In genomic region chr19:5793917-5794770, GRCm38 (mm10) we compare ENCODE assay signal across 8 mouse cellular contexts. TPM values are rescaled to one million over a fixed set of nuclear protein-coding genes. Genes with fewer than 3 reads are reported as not detected.
A peak's percentile ranks its signal among the peaks of the same experiment; 100 is the strongest.
DNase-seq lines count a peak whose midpoint lies in the region; ATAC-seq and TF ChIP-seq lines count a peak whose summit lies in the region.
"Not testable (repeated sequence)": the region's sequence is repeated elsewhere in the genome, so short reads cannot be mapped to it uniquely, and the experiment has no call there.

No protein-coding gene starts in this region.

- H3K4me3 ChIP-seq in G1E (ENCODE audit: low read depth, low read length); forebrain, embryonic 15.5 days; liver, embryonic 13.5 days (replicated peaks); midbrain, embryonic 16.5 days (ENCODE audit: low read depth, low read length); stomach, embryonic 16.5 days (replicated peaks; ENCODE audit: low read length): not testable (repeated sequence)
- H3K4me3 ChIP-seq in hindbrain, embryonic 10.5 days, result 0 out of 2 replicates have a peak overlapping the region, but pooled peaks have one; percentile 0
- H3K4me3 ChIP-seq in kidney, embryonic 16.5 days (ENCODE audit: low read length), result 0 out of 2 replicates have a peak overlapping the region, but pooled peaks have one; percentile 1

- H3K36me3 ChIP-seq in G1E (replicated peaks), result peaks cover 42% of the 10 kb centered on the region
- H3K36me3 ChIP-seq in forebrain, embryonic 15.5 days, result peaks cover 38% of the 10 kb centered on the region
- peaks cover 46% of the 10 kb centered on the region for H3K36me3 ChIP-seq in hindbrain, embryonic 10.5 days
- H3K36me3 ChIP-seq in kidney, embryonic 16.5 days (ENCODE audit: insufficient read depth, low read length), result peaks cover 33% of the 10 kb centered on the region
- H3K36me3 ChIP-seq in liver, embryonic 13.5 days, result peaks cover 44% of the 10 kb centered on the region
- H3K36me3 ChIP-seq in midbrain, embryonic 16.5 days (ENCODE audit: control insufficient read depth, insufficient read depth, low read length), result peaks cover 17% of the 10 kb centered on the region
- H3K36me3 ChIP-seq in stomach, embryonic 16.5 days (ENCODE audit: control insufficient read depth, insufficient read depth, low read length), result peaks cover 17% of the 10 kb centered on the region

- H3K4me2 ChIP-seq in forebrain, embryonic 15.5 days (replicated peaks); kidney, embryonic 16.5 days (replicated peaks; ENCODE audit: low read depth, low read length); stomach, embryonic 16.5 days (ENCODE audit: low read depth, low read length): not testable (repeated sequence)
- H3K4me2 ChIP-seq in liver, embryonic 13.5 days, result 0 out of 2 replicates have a peak overlapping the region, but pooled peaks have one; percentile 89
- H3K4me2 ChIP-seq in midbrain, embryonic 16.5 days (ENCODE audit: low read length), result peak overlapping the region; percentile 79

- H3K27ac ChIP-seq in forebrain, embryonic 15.5 days (replicated peaks), result peak overlapping the region; percentile 53
- H3K27ac ChIP-seq in hindbrain, embryonic 10.5 days, result peak overlapping the region; percentile 31
- H3K27ac ChIP-seq in kidney, embryonic 16.5 days (ENCODE audit: low read length), result peak overlapping the region; percentile 46
- peak overlapping the region; percentile 99 for H3K27ac ChIP-seq in liver, embryonic 13.5 days
- peak overlapping the region; percentile 35 for H3K27ac ChIP-seq in midbrain, embryonic 16.5 days (ENCODE audit: low read length)
- H3K27ac ChIP-seq in stomach, embryonic 16.5 days (ENCODE audit: low read length), result peak overlapping the region; percentile 75

- not testable (repeated sequence) for H3K9ac ChIP-seq in forebrain, embryonic 15.5 days (replicated peaks); kidney, embryonic 16.5 days (replicated peaks; ENCODE audit: low read length); midbrain, embryonic 16.5 days (ENCODE audit: low read depth, low read length); stomach, embryonic 16.5 days (ENCODE audit: low read length)
- peak overlapping the region; percentile 50 for H3K9ac ChIP-seq in liver, embryonic 13.5 days

- DNase-seq in G1E (ENCODE audit: low spot score); liver, embryonic 13.5 days: not testable (repeated sequence)
- peak; percentile 44 for DNase-seq in hindbrain, embryonic 10.5 days (ENCODE audit: low spot score)

- not testable (repeated sequence) for H3K27me3 ChIP-seq in G1E (ENCODE audit: insufficient read depth, low read length); forebrain, embryonic 15.5 days; hindbrain, embryonic 10.5 days (ENCODE audit: insufficient read depth, poor library complexity, severe bottlenecking); kidney, embryonic 16.5 days (ENCODE audit: insufficient read depth, low read length); liver, embryonic 13.5 days; midbrain, embryonic 16.5 days (ENCODE audit: control insufficient read depth, insufficient read depth, low read depth, low read length); stomach, embryonic 16.5 days (ENCODE audit: control insufficient read depth, insufficient read depth, low read length)

- not testable (repeated sequence) for H3K9me3 ChIP-seq in G1E (replicated peaks); forebrain, embryonic 15.5 days; hindbrain, embryonic 10.5 days; kidney, embryonic 16.5 days (ENCODE audit: low read length); liver, embryonic 13.5 days (replicated peaks); midbrain, embryonic 16.5 days (replicated peaks; ENCODE audit: control insufficient read depth, low read length, poor library complexity, severe bottlenecking); stomach, embryonic 16.5 days (replicated peaks; ENCODE audit: control insufficient read depth, low read length)

- 0 out of 2 replicates have a peak, but pooled peaks have one; percentile 9 for ATAC-seq in G1E (ENCODE audit: extremely low read depth, insufficient number of reproducible peaks, low FRiP score, poor library complexity, severe bottlenecking)
- ATAC-seq in common myeloid progenitor, adult 5-6 weeks (replicated peaks; ENCODE audit: low read depth, poor library complexity, severe bottlenecking), result peak; percentile 24
- ATAC-seq in forebrain, embryonic 15.5 days (replicated peaks), result peak; percentile 37; the same call in 1 of the 2 replicates
- peak; percentile 67 for ATAC-seq in kidney, embryonic 16.5 days (ENCODE audit: low FRiP score, low TSS enrichment)
- ATAC-seq in liver, embryonic 13.5 days (ENCODE audit: low read depth), result peak; percentile 50
- peak; percentile 37; the same call in 1 of the 2 replicates for ATAC-seq in midbrain, embryonic 16.5 days
- ATAC-seq in stomach, embryonic 16.5 days (ENCODE audit: insufficient read depth, low FRiP score), result peak; percentile 41; the same call in 1 of the 2 replicates

- WGBS in forebrain, embryonic 15.5 days, result 32% methylated on average over 7 of the region's 7 CpGs
- 50% methylated on average over 7 of the region's 7 CpGs for WGBS in hindbrain, embryonic 10.5 days
- 16% methylated on average over 7 of the region's 7 CpGs for WGBS in kidney, embryonic 16.5 days
- 21% methylated on average over 7 of the region's 7 CpGs for WGBS in liver, embryonic 13.5 days (ENCODE audit: insufficient replicate concordance)
- WGBS in midbrain, embryonic 16.5 days, result 32% methylated on average over 7 of the region's 7 CpGs
- 24% methylated on average over 7 of the region's 7 CpGs for WGBS in stomach, embryonic 16.5 days

- H3K4me1 ChIP-seq in G1E (ENCODE audit: insufficient read depth, low read depth, low read length), result peaks cover 50% of the 10 kb centered on the region
- peaks cover 39% of the 10 kb centered on the region for H3K4me1 ChIP-seq in forebrain, embryonic 15.5 days
- H3K4me1 ChIP-seq in hindbrain, embryonic 10.5 days (replicated peaks), result peaks cover 36% of the 10 kb centered on the region
- peaks cover 22% of the 10 kb centered on the region for H3K4me1 ChIP-seq in kidney, embryonic 16.5 days (ENCODE audit: insufficient read depth, low read length)
- peaks cover 63% of the 10 kb centered on the region for H3K4me1 ChIP-seq in liver, embryonic 13.5 days (replicated peaks)
- peaks cover 33% of the 10 kb centered on the region for H3K4me1 ChIP-seq in midbrain, embryonic 16.5 days (ENCODE audit: control insufficient read depth, insufficient read depth, low read length)
- peaks cover 20% of the 10 kb centered on the region for H3K4me1 ChIP-seq in stomach, embryonic 16.5 days (ENCODE audit: control insufficient read depth, insufficient read depth, low read length)

- not testable (repeated sequence) for TF ChIP-seq CTCF in G1E (IDR thresholded peaks at IDR 0.05; ENCODE audit: low read depth, low read length)

RNA-seq across cellular contexts. Expression of gene Scyl1, which starts 22.9 kb away (rescaled TPM):
- total RNA-seq in G1E (2014; fragmentation: Nextera tagmentation) (27.7 and 37.5 TPM in 2 replicates), G1E (2017) (40.3 and 41.2 TPM in 2 replicates)
- 65.6 and 72.6 TPM in 2 replicates for polyA plus RNA-seq in G1E (2012)
- 23.5 and 30.9 TPM in 2 replicates for total RNA-seq in common myeloid progenitor, adult 5-6 weeks (2017)
- polyA plus RNA-seq in forebrain, embryonic 15.5 days (2015; fragmentation: Nextera tagmentation; extraction: Ambion mirVana), result 66.9 and 67.9 TPM in 2 replicates
- 68.2 and 69.5 TPM in 2 replicates for polyA plus RNA-seq in hindbrain, embryonic 10.5 days (2016; fragmentation: Nextera tagmentation; extraction: Ambion mirVana)
- polyA plus RNA-seq in kidney, embryonic 16.5 days (2015; fragmentation: Nextera tagmentation; extraction: Ambion mirVana), result 82.9 and 85.3 TPM in 2 replicates
- polyA plus RNA-seq in liver, embryonic 13.5 days (2015; fragmentation: Nextera tagmentation; extraction: Ambion mirVana), result 25.2 and 27.5 TPM in 2 replicates
- 86.3 and 86.6 TPM in 2 replicates for polyA plus RNA-seq in midbrain, embryonic 16.5 days (2015; fragmentation: Nextera tagmentation; extraction: Ambion mirVana)
- polyA plus RNA-seq in stomach, embryonic 16.5 days (2015; fragmentation: Nextera tagmentation; extraction: Ambion mirVana), result 66.3 and 67.8 TPM in 2 replicates

RNA-seq across cellular contexts. Expression of gene Ltbp3, which starts 53.4 kb away (rescaled TPM):
- total RNA-seq in G1E (2014; fragmentation: Nextera tagmentation), result not detected in 2 replicates
- total RNA-seq in G1E (2017), result 0.17 and 0.22 TPM in 2 replicates
- polyA plus RNA-seq in G1E (2012), result 0.13 TPM in 1 of 2 replicates, not detected in the other
- 11.9 and 18.1 TPM in 2 replicates for total RNA-seq in common myeloid progenitor, adult 5-6 weeks (2017)
- polyA plus RNA-seq in forebrain, embryonic 15.5 days (2015; fragmentation: Nextera tagmentation; extraction: Ambion mirVana), result 10.6 and 14.3 TPM in 2 replicates
- polyA plus RNA-seq in hindbrain, embryonic 10.5 days (2016; fragmentation: Nextera tagmentation; extraction: Ambion mirVana), result 2.7 and 6.9 TPM in 2 replicates
- 18.1 and 21.5 TPM in 2 replicates for polyA plus RNA-seq in kidney, embryonic 16.5 days (2015; fragmentation: Nextera tagmentation; extraction: Ambion mirVana)
- polyA plus RNA-seq in liver, embryonic 13.5 days (2015; fragmentation: Nextera tagmentation; extraction: Ambion mirVana), result 1.1 and 2.7 TPM in 2 replicates
- 9.3 and 9.6 TPM in 2 replicates for polyA plus RNA-seq in midbrain, embryonic 16.5 days (2015; fragmentation: Nextera tagmentation; extraction: Ambion mirVana)
- polyA plus RNA-seq in stomach, embryonic 16.5 days (2015; fragmentation: Nextera tagmentation; extraction: Ambion mirVana), result 22.8 and 24.6 TPM in 2 replicates

Comparison
In these comparisons a context has a peak if more than half of its experiments do, and no peak if none do; other contexts are left out.
1. ATAC-seq: peak in every context shown above with its lines; median percentile 67 in kidney, embryonic 16.5 days; 50 in liver, embryonic 13.5 days; 41 in stomach, embryonic 16.5 days; 37 in forebrain, embryonic 15.5 days; 37 in midbrain, embryonic 16.5 days; 24 in common myeloid progenitor, adult 5-6 weeks; 9 in G1E.
2. H3K27ac ChIP-seq: peak in every context shown above with its lines; median percentile 99 in liver, embryonic 13.5 days; 75 in stomach, embryonic 16.5 days; 53 in forebrain, embryonic 15.5 days; 46 in kidney, embryonic 16.5 days; 35 in midbrain, embryonic 16.5 days; 31 in hindbrain, embryonic 10.5 days.